Mouse (Mus musculus) mesoderm, embryonic 11.5 days (tissue): Measurements from ENCODE around the gene Gm9376.

ENCODE experiments used
- DNase-seq: peaks from one replicate; pipeline ENCODE4 v3.0.0-alpha.2; 2012; ENCODE audit warnings: low read depth, low spot score

Gene Gm9376

DNA sequence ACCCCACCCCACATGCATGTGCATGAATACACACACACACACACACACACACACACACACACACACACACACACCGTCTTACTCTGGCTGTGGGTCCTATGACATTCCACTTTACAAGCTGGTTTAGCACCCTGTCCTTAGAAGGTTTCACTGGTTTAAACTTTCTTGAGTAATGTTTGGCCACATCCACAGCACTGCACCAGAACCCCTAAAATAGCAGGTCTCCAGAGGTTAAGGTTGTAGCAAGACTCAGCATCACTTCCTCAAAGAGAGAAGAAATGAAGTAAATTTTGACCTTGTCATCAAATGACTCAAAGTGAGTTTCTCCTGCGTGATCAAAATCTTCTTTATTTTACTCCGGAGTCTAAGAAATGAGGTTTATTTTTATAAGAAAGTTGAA lies 15.5 kb downstream of the Gm9376 start:
- DNase-seq, result no peak

DNA sequence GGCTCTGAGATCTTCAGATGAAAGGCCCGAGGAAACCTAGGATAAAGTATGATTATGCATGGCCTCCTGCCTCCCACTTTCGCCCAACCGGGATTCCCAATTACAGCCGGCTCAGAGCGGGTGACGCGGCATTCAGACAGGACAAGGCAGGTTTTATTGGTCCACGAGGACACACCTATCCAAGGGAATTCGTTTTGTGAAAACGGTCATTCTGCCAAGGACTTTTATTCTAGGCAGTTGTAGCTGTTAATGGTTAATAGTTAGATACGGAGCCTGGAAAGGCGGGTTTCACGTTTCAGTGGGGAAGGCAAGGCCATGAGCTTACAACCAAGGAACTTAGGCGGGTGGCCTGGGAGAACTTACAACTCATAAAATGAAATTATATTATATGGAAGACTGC lies 16.2 kb downstream of the Gm9376 start:
- DNase-seq, result no peak

- no peak for DNase-seq
Measured at GRCm38 (mm10) chr14:118286096-118286495, 19.3 kb downstream of the Gm9376 start.

DNA sequence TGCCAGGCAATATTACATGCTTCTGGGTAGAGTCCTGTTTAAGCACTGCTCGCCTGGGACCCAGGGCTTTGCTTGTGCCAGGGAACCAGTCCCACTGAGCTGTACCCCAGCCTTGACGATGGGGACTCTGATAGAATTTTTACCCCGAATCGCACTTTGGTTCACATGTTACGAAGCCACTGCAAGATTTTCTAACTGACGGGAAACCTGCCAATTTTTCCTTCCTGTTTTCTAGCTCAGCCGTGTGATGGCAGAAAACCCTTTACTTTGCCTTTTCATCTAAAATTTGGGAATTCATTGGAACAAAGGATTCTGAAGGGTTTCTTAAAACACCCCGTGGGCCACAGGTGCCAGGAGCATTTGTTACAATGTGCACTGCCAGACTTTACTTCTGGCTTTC lies 22.4 kb downstream of the Gm9376 start:
- no peak for DNase-seq

- no peak for DNase-seq
Measured at GRCm38 (mm10) chr14:118290009-118290408, 23.2 kb downstream of the Gm9376 start.

GRCm38 (mm10) chr14:118302606-118303005 lies 35.8 kb downstream of the Gm9376 start:
- DNase-seq, result no peak

DNA sequence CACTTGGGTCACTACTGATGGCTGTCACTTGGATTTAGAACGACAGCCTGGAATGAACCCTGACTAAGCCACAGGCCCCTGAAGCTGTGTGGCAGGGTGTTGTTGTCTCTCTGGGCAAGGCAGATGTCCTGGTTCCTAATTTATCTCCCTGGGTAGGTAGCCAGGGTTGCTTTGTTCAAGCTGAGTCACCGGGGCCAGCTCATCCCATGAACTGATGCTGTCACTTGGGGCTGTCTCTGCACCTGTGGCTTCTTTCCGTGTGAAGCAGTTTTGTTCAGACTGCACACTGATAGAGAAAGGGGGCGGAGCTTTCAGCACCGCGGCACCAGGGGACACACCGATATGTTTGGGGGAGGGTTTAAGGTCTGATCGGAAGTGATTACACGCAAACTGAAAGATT lies 37.8 kb downstream of the Gm9376 start:
- DNase-seq, result no peak

- DNase-seq, result no peak
Measured at GRCm38 (mm10) chr14:118305951-118306350, 39.2 kb downstream of the Gm9376 start.

- no peak for DNase-seq
Measured at GRCm38 (mm10) chr14:118307060-118307459, 40.3 kb downstream of the Gm9376 start.

DNA sequence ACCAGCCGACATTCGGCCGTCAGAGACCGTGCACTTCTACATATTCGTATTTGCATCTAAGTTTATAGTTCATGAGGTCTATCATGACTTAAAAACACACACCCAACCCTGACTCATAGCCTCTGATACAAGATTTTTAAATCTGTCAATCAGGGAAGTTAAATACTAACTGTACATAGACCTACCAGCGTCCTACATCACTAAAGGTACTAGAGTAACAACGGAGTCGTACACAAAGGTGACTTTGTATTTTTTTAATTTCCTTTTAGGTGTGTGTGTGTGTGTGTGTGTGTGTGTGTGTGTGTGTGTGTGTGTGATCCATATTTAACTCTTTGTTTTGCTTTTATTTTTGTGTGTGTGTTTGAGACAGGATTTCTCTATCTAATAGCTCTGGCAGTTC lies 44.9 kb downstream of the Gm9376 start:
- DNase-seq, result no peak

DNA sequence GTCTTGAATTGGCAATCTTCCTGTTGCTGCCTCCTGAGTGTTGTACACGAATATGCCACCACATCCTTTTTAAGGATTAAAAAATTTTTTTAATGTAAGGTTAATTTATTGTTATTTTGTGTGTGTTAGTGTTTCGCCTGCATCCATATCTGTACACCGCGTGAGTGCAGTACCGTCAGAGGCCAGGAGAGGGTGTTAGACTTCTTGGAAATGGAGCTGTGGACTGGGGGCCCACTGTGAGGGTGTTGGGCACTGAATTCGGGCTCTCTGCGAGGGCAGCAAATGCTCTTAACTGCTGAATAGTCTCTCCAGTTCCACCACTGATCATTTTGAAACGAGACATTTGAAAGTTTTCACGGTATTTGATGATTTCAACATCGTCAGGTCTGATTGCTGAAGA lies 45.9 kb downstream of the Gm9376 start:
- no peak for DNase-seq

- no peak for DNase-seq
Measured at GRCm38 (mm10) chr14:118313931-118314330, 47.2 kb downstream of the Gm9376 start.

- no peak for DNase-seq
Measured at GRCm38 (mm10) chr14:118317260-118317659, 50.5 kb downstream of the Gm9376 start.
